Mouse (Mus musculus): Measurements from ENCODE around the gene Tcaf2.

DNA sequence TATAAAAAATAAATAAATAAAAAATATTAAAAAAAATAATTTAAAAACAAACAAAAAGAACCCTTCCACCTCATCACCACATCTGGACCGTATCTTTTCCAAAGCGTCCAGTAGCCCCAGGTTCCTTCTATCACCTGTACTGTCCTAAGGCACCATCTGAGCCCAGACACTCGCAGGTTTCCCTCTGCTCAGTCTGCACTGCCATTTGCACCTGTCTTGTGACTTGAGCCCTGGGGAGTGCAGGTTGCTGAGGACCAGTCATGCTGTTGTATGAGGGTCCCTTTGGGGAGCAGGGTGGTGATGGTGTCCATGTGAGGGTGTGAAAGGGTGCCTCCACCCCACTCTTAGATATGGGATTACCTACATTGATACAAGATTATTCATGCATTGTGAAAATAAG, 31.0 kb upstream of the Tcaf2 start:
- no peak for TF ChIP-seq CTCF (IDR thresholded peaks at IDR 0.05; ENCODE audit: low read depth, low read length)
- no peak for TF ChIP-seq POLR2A (IDR thresholded peaks at IDR 0.05; ENCODE audit: borderline replicate concordance, low read depth, low read length)
